Mouse (Mus musculus) limb, embryonic 12.5 days (tissue): ENCODE results near the gene Ctc1. TPM values are rescaled to one million over a fixed set of nuclear protein-coding genes. Genes with fewer than 3 reads are reported as not detected.
A peak's percentile ranks its signal among the peaks of the same experiment; 100 is the strongest.

ENCODE experiments used
- ATAC-seq: fragments of 200-750 bp; cut with Nextera tagmentation; 2 replicates; pipeline ENCODE4 v1.8.0; 2017; ENCODE audit warnings: low read depth, moderate TSS enrichment; ENCODE audit not compliant: insufficient number of reproducible peaks, insufficient read depth, low FRiP score, low TSS enrichment
- H3K27ac ChIP-seq: fragments of 300-500 bp; sonication (generic); 2 replicates; pipeline ENCODE4 v1.5.1; 2016; ENCODE audit warnings: mild to moderate bottlenecking, moderate library complexity
- H3K27me3 ChIP-seq: fragments of 300-500 bp; sonication (generic); 2 replicates; pipeline ENCODE4 v1.6.1; 2016; ENCODE audit warnings: mild to moderate bottlenecking, moderate library complexity
- H3K36me3 ChIP-seq: fragments of 300-500 bp; sonication (generic); 2 replicates; pipeline ENCODE4 v1.6.1; 2016; ENCODE audit warnings: mild to moderate bottlenecking, moderate library complexity
- H3K4me1 ChIP-seq: fragments of 300-500 bp; sonication (generic); replicated peaks from 2 replicates; pipeline ENCODE4 v1.6.1; 2016
- H3K4me2 ChIP-seq: fragments of 300-500 bp; sonication (generic); 2 replicates; pipeline ENCODE4 v1.6.1; 2016; ENCODE audit warnings: mild to moderate bottlenecking, moderate library complexity
- H3K4me3 ChIP-seq: fragments of 300-500 bp; sonication (generic); replicated peaks from 2 replicates; pipeline ENCODE4 v1.5.1; 2016; ENCODE audit warnings: mild to moderate bottlenecking
- H3K9ac ChIP-seq: fragments of 300-500 bp; sonication (generic); replicated peaks from 2 replicates; pipeline ENCODE4 v1.6.1; 2016; ENCODE audit warnings: mild to moderate bottlenecking, moderate library complexity
- H3K9me3 ChIP-seq: fragments of 300-500 bp; sonication (generic); 2 replicates; pipeline ENCODE4 v1.6.1; 2016; ENCODE audit warnings: mild to moderate bottlenecking, moderate library complexity
- WGBS: fragments of 180-500 bp; shearing (Covaris S2); methylation state at CpG from one replicate; pipeline ENCODE4 v1.1.7; 2016; 5-methylcytosine and 5-hydroxymethylcytosine counted together
- polyA plus RNA-seq: library from polyadenylated mRNA; unstranded; fragments of >200 nt; fragmentation: Nextera tagmentation; extraction: Ambion mirVana; gene quantifications from 2 replicates; pipeline ENCODE4 v1.2.1, GENCODE M21; 2016

Ctc1 gene
- polyA plus RNA-seq, 1 experiment from 2014 or later, result 70.5 TPM

- no peak overlapping the region for H3K9ac ChIP-seq
Measured at GRCm38 (mm10) chr11:69072234-69072633, 56.5 kb downstream of the Ctc1 start.

GRCm38 (mm10) chr11:69072666-69073064 lies 57.0 kb downstream of the Ctc1 start:
- ATAC-seq, result no peak
- peak overlapping the region; percentile 86 for H3K27ac ChIP-seq
- peak overlapping the region; percentile 21 for H3K4me3 ChIP-seq
- H3K36me3 ChIP-seq, result no peaks in the 10 kb centered on the region
- H3K4me1 ChIP-seq, result peaks cover 31% of the 10 kb centered on the region
- H3K27me3 ChIP-seq, result no peaks in the 10 kb centered on the region
- H3K9ac ChIP-seq, result peak overlapping the region; percentile 38; the same call in 1 of the 2 replicates
- 14% methylated on average over 9 of the region's 9 CpGs for WGBS
- H3K9me3 ChIP-seq, result no peaks in the 10 kb centered on the region
- H3K4me2 ChIP-seq, result peak overlapping the region; percentile 50

More at GRCm38 (mm10) chr11:69072234-69072633, 56.5 kb downstream of the Ctc1 start:
- H3K4me3 ChIP-seq, result peak overlapping the region; percentile 21
- H3K27ac ChIP-seq, result no peak overlapping the region
- WGBS, result 87% methylated on average over 11 of the region's 11 CpGs
- ATAC-seq, result no peak
- H3K4me2 ChIP-seq, result peak overlapping the region; percentile 50
- no peaks in the 10 kb centered on the region for H3K9me3 ChIP-seq
- H3K36me3 ChIP-seq, result no peaks in the 10 kb centered on the region
- no peaks in the 10 kb centered on the region for H3K27me3 ChIP-seq
- H3K4me1 ChIP-seq, result peaks cover 31% of the 10 kb centered on the region

GRCm38 (mm10) chr11:69073065-69073888 lies 57.6 kb downstream of the Ctc1 start:
- no peaks in the 10 kb centered on the region for H3K27me3 ChIP-seq
- ATAC-seq, result peak; percentile 52; the same call in 1 of the 2 replicates
- under 1% methylated on average over 14 of the region's 14 CpGs for WGBS
- peaks cover 37% of the 10 kb centered on the region for H3K4me1 ChIP-seq
- H3K27ac ChIP-seq, result peak overlapping the region; percentile 86
- no peaks in the 10 kb centered on the region for H3K36me3 ChIP-seq
- H3K4me2 ChIP-seq, result peak overlapping the region; percentile 50
- H3K9me3 ChIP-seq, result no peaks in the 10 kb centered on the region
- H3K9ac ChIP-seq, result 0 out of 2 replicates have a peak overlapping the region, but pooled peaks have one; percentile 37
- H3K4me3 ChIP-seq, result peak overlapping the region; percentile 21

GRCm38 (mm10) chr11:69073951-69074775 lies 58.5 kb downstream of the Ctc1 start:
- Histone ChIP-seq H3K27me3 (no peaks in the 10 kb centered on the region), H3K36me3 (no peaks in the 10 kb centered on the region), H3K9ac (no peak overlapping the region), H3K4me1 (peaks cover 43% of the 10 kb centered on the region), H3K27ac (peak overlapping the region; percentile 86), H3K9me3 (no peaks in the 10 kb centered on the region), H3K4me3 (no peak overlapping the region), H3K4me2 (no peak overlapping the region)
- ATAC-seq, result no peak
- WGBS, result 43% methylated on average over 6 of the region's 6 CpGs

GRCm38 (mm10) chr11:69074776-69075069 lies 59.0 kb downstream of the Ctc1 start:
- no peaks in the 10 kb centered on the region for H3K36me3 ChIP-seq
- H3K27me3 ChIP-seq, result no peaks in the 10 kb centered on the region
- peaks cover 40% of the 10 kb centered on the region for H3K4me1 ChIP-seq
- H3K9me3 ChIP-seq, result no peaks in the 10 kb centered on the region
- ATAC-seq, result no peak
- no peak overlapping the region for H3K9ac ChIP-seq
- H3K4me3 ChIP-seq, result no peak overlapping the region
- 43% methylated on average over 2 of the region's 2 CpGs for WGBS
- H3K27ac ChIP-seq, result peak overlapping the region; percentile 86; the same call in 1 of the 2 replicates
- no peak overlapping the region for H3K4me2 ChIP-seq

- Histone ChIP-seq H3K27me3 (no peaks in the 10 kb centered on the region), H3K9me3 (no peaks in the 10 kb centered on the region), H3K4me1 (peaks cover 38% of the 10 kb centered on the region), H3K9ac (no peak overlapping the region), H3K27ac (no peak overlapping the region), H3K36me3 (no peaks in the 10 kb centered on the region), H3K4me3 (no peak overlapping the region), H3K4me2 (no peak overlapping the region)
- WGBS, result 48% methylated on average over 9 of the region's 9 CpGs
- ATAC-seq, result no peak
Measured at GRCm38 (mm10) chr11:69075764-69076479, 60.2 kb downstream of the Ctc1 start.

- WGBS, result 76% methylated on average over 5 of the region's 5 CpGs
- no peak overlapping the region for H3K4me2 ChIP-seq
Measured at GRCm38 (mm10) chr11:69076572-69076971, 60.9 kb downstream of the Ctc1 start.

GRCm38 (mm10) chr11:69077316-69077715 lies 61.6 kb downstream of the Ctc1 start:
- Histone ChIP-seq H3K36me3 (no peaks in the 10 kb centered on the region), H3K4me3 (no peak overlapping the region), H3K27ac (no peak overlapping the region), H3K27me3 (no peaks in the 10 kb centered on the region), H3K9ac (no peak overlapping the region), H3K4me1 (peaks cover 28% of the 10 kb centered on the region), H3K4me2 (no peak overlapping the region), H3K9me3 (no peaks in the 10 kb centered on the region)
- 89% methylated on average over 9 of the region's 9 CpGs for WGBS
- ATAC-seq, result no peak

More at GRCm38 (mm10) chr11:69076572-69076971, 60.9 kb downstream of the Ctc1 start:
- no peak overlapping the region for H3K27ac ChIP-seq
- no peak overlapping the region for H3K9ac ChIP-seq
- H3K27me3 ChIP-seq, result no peaks in the 10 kb centered on the region
- H3K4me1 ChIP-seq, result peaks cover 31% of the 10 kb centered on the region
- no peak for ATAC-seq
- H3K9me3 ChIP-seq, result no peaks in the 10 kb centered on the region
- H3K4me3 ChIP-seq, result no peak overlapping the region
- no peaks in the 10 kb centered on the region for H3K36me3 ChIP-seq

- Histone ChIP-seq H3K27me3 (no peaks in the 10 kb centered on the region), H3K4me1 (peaks cover 20% of the 10 kb centered on the region), H3K9me3 (no peaks in the 10 kb centered on the region), H3K36me3 (no peaks in the 10 kb centered on the region), H3K9ac (no peak overlapping the region), H3K27ac (no peak overlapping the region), H3K4me3 (no peak overlapping the region), H3K4me2 (no peak overlapping the region)
- WGBS, result 57% methylated on average over 6 of the region's 6 CpGs
- no peak for ATAC-seq
Measured at GRCm38 (mm10) chr11:69078041-69078440, 62.3 kb downstream of the Ctc1 start.

- H3K27me3 ChIP-seq, result no peaks in the 10 kb centered on the region
Measured at GRCm38 (mm10) chr11:69078805-69079438, 63.2 kb downstream of the Ctc1 start.

More at GRCm38 (mm10) chr11:69078805-69079438, 63.2 kb downstream of the Ctc1 start:
- H3K9ac ChIP-seq, result no peak overlapping the region
- 0 out of 2 replicates have a peak overlapping the region, but pooled peaks have one; percentile 20 for H3K27ac ChIP-seq
- no peak for ATAC-seq
- 58% methylated on average over 5 of the region's 5 CpGs for WGBS
- no peak overlapping the region for H3K4me2 ChIP-seq
- peaks cover 20% of the 10 kb centered on the region for H3K4me1 ChIP-seq
- no peaks in the 10 kb centered on the region for H3K9me3 ChIP-seq
- no peak overlapping the region for H3K4me3 ChIP-seq
- no peaks in the 10 kb centered on the region for H3K36me3 ChIP-seq
